28 mouse cellular contexts compared by ENCODE assay signal in the genomic region with DNA sequence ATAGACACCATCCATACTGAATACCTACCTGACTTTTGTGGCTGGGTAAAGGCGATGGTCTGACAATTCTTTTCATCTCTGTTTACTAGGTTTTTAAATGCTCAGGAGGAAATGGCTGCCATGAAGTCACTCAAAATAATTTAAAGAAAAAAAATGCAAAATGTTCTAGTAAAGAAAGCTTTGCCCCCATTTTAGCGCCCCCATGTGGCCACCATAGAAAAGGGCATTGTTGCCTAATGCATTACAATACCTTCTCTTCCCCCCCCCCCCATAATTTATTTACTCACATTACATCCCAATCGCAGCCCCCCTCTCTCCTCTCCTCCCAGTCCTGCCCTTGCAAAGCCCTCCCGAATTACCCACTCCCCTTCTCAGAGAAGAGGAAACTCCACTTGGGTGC.
A peak's percentile ranks its signal among the peaks of the same experiment; 100 is the strongest.
DNase-seq lines count a peak whose midpoint lies in the region; ATAC-seq and TF ChIP-seq lines count a peak whose summit lies in the region.
"Had no signal": no experiment of that assay in that cellular context is flagged by ENCODE, and none has a peak within 500 bp of the region (broad histone marks: within the 10 kb centered on the region; RNA-seq: fewer than 3 reads in every experiment).

No protein-coding gene starts in this region.

- no peak overlapping the region for H3K4me3 ChIP-seq in intestine, postnatal 0 days (ENCODE audit: low read depth, low read length)
- H3K4me3 ChIP-seq in intestine, embryonic 15.5 days (replicated peaks) = no peak overlapping the region
- no peak overlapping the region for H3K4me3 ChIP-seq in liver, postnatal 0 days (ENCODE audit: low read depth, low read length)
- H3K4me3 ChIP-seq in liver, embryonic 12.5 days = no peak overlapping the region
- H3K4me3 ChIP-seq in CH12.LX (replicated peaks in 1 of 3; ENCODE audit: low read depth in 2 of 3, low read length in 2 of 3, poor library complexity in 1 of 3) (no peak overlapping the region), MEL (ENCODE audit: control insufficient read depth in 1 of 2, insufficient read depth in 1 of 2, low read depth in 2 of 2, low read length in 2 of 2) (no peak overlapping the region)
- H3K4me3 ChIP-seq: embryonic facial prominence, embryonic 13.5 days; forebrain, embryonic 10.5 days; forebrain, embryonic 15.5 days; liver, embryonic 15.5 days; neural tube, embryonic 15.5 days; stomach, embryonic 15.5 days had no signal

- no peaks in the 10 kb centered on the region for H3K9me3 ChIP-seq in intestine, postnatal 0 days (ENCODE audit: control insufficient read depth)
- H3K9me3 ChIP-seq in intestine, embryonic 15.5 days = no peaks in the 10 kb centered on the region
- no peaks in the 10 kb centered on the region for H3K9me3 ChIP-seq in liver, postnatal 0 days (ENCODE audit: low read length)
- H3K9me3 ChIP-seq in liver, embryonic 12.5 days (replicated peaks) = no peaks in the 10 kb centered on the region
- H3K9me3 ChIP-seq in CH12.LX (replicated peaks; ENCODE audit: low read length) (no peaks in the 10 kb centered on the region), MEL (replicated peaks; ENCODE audit: insufficient read depth, low read length) (no peaks in the 10 kb centered on the region; the same call in 1 of the 2 replicates)
- H3K9me3 ChIP-seq: embryonic facial prominence, embryonic 13.5 days; forebrain, embryonic 10.5 days; forebrain, embryonic 15.5 days; liver, embryonic 15.5 days; neural tube, embryonic 15.5 days; stomach, embryonic 15.5 days had no signal

- TF ChIP-seq POLR2A in CH12.LX (IDR thresholded peaks at IDR 0.05; ENCODE audit: low read depth, low read length) (no peak), MEL (IDR thresholded peaks at IDR 0.05; ENCODE audit: control insufficient read depth in 1 of 2, insufficient read depth in 1 of 2, low read depth in 1 of 2, low read length in 2 of 2, poor library complexity in 1 of 2) (no peak)

- ATAC-seq in intestine, postnatal 0 days = no peak
- no peak for ATAC-seq in intestine, embryonic 15.5 days
- ATAC-seq in liver, postnatal 0 days = no peak
- no peak for ATAC-seq in liver, embryonic 12.5 days
- ATAC-seq: activated CD4-positive, CD25-positive, alpha-beta regulatory T cell, adult 4 months; forebrain, embryonic 15.5 days; hindbrain, embryonic 16.5 days had no signal

- H3K27me3 ChIP-seq in intestine, postnatal 0 days (replicated peaks; ENCODE audit: control insufficient read depth, insufficient read depth, low read length) = no peaks in the 10 kb centered on the region
- H3K27me3 ChIP-seq in intestine, embryonic 15.5 days (replicated peaks) = no peaks in the 10 kb centered on the region
- H3K27me3 ChIP-seq in liver, postnatal 0 days (ENCODE audit: insufficient read depth, low read length) = no peaks in the 10 kb centered on the region
- no peaks in the 10 kb centered on the region for H3K27me3 ChIP-seq in liver, embryonic 12.5 days (replicated peaks)
- no peaks in the 10 kb centered on the region for H3K27me3 ChIP-seq in CH12.LX (replicated peaks)
- H3K27me3 ChIP-seq in MEL (ENCODE audit: control insufficient read depth in 1 of 2, insufficient read depth in 2 of 2, low read length in 2 of 2) = no peaks in the 10 kb centered on the region
- H3K27me3 ChIP-seq: embryonic facial prominence, embryonic 13.5 days; forebrain, embryonic 15.5 days; liver, embryonic 15.5 days; neural tube, embryonic 15.5 days; stomach, embryonic 15.5 days had no signal

- no peak overlapping the region for H3K4me2 ChIP-seq in intestine, postnatal 0 days (replicated peaks; ENCODE audit: low read depth)
- H3K4me2 ChIP-seq in intestine, embryonic 15.5 days (replicated peaks) = no peak overlapping the region
- H3K4me2 ChIP-seq in liver, postnatal 0 days (ENCODE audit: low read depth, low read length) = no peak overlapping the region
- no peak overlapping the region for H3K4me2 ChIP-seq in liver, embryonic 12.5 days
- no peak overlapping the region for H3K4me2 ChIP-seq in CH12.LX (ENCODE audit: insufficient read depth, low read depth, poor library complexity, severe bottlenecking)
- H3K4me2 ChIP-seq: embryonic facial prominence, embryonic 13.5 days; forebrain, embryonic 15.5 days; liver, embryonic 15.5 days; neural tube, embryonic 15.5 days; stomach, embryonic 15.5 days had no signal

- TF ChIP-seq EP300 in liver, postnatal 0 days (IDR thresholded peaks at IDR 0.05; ENCODE audit: low read depth) = no peak
- TF ChIP-seq EP300 in CH12.LX (IDR thresholded peaks at IDR 0.05; ENCODE audit: low read length) (no peak), MEL (IDR thresholded peaks at IDR 0.05; ENCODE audit: low read depth in 1 of 2, low read length in 2 of 2) (no peak)

- peak; percentile 18 for TF ChIP-seq RAD21 in CH12.LX (IDR thresholded peaks at IDR 0.05; ENCODE audit: low read depth, low read length)
- no peak; the same call in 1 of the 2 replicates for TF ChIP-seq RAD21 in MEL (IDR thresholded peaks at IDR 0.05; ENCODE audit: low read depth, low read length)

- no peaks in the 10 kb centered on the region for H3K36me3 ChIP-seq in intestine, postnatal 0 days (ENCODE audit: control insufficient read depth, insufficient read depth)
- H3K36me3 ChIP-seq in intestine, embryonic 15.5 days = no peaks in the 10 kb centered on the region
- H3K36me3 ChIP-seq in liver, postnatal 0 days (replicated peaks; ENCODE audit: insufficient read depth, low read length) = no peaks in the 10 kb centered on the region
- H3K36me3 ChIP-seq in liver, embryonic 12.5 days = no peaks in the 10 kb centered on the region
- H3K36me3 ChIP-seq in CH12.LX (replicated peaks in 1 of 2; ENCODE audit: control insufficient read depth in 1 of 2, insufficient read depth in 1 of 2, low read length in 1 of 2) (no peaks in the 10 kb centered on the region), MEL (ENCODE audit: control insufficient read depth in 1 of 2, insufficient read depth in 2 of 2, low read length in 2 of 2) (no peaks in the 10 kb centered on the region)
- H3K36me3 ChIP-seq: embryonic facial prominence, embryonic 13.5 days; forebrain, embryonic 10.5 days; forebrain, embryonic 15.5 days; liver, embryonic 15.5 days; neural tube, embryonic 15.5 days; stomach, embryonic 15.5 days had no signal

- no peak for DNase-seq in liver, postnatal 0 days
- DNase-seq in CH12.LX (ENCODE audit: extremely low read depth) (peak; percentile 28), MEL (ENCODE audit: low read depth, low spot score) (no peak)
- no peak for DNase-seq in neural tube, embryonic 10.5 days (ENCODE audit: extremely low spot score, low spot score)
- DNase-seq in embryo, embryonic 9.5 days (ENCODE audit: extremely low spot score) = no peak
- DNase-seq: adrenal gland, postnatal 10 days; B cell, adult 2 months; cerebellum, adult 11-12 months; cerebellum, adult 9-11 months; embryo, embryonic 11 days; heart, postnatal 14 days; kidney, adult 8-10 months; kidney, postnatal 14 days; left cerebral cortex, postnatal 4 days; midbrain, embryonic 14.5 days; retina, postnatal 1 day; right cerebral cortex, postnatal 14 days had no signal

- H3K27ac ChIP-seq in intestine, postnatal 0 days (ENCODE audit: low read depth, low read length) = no peak overlapping the region
- H3K27ac ChIP-seq in intestine, embryonic 15.5 days = no peak overlapping the region
- no peak overlapping the region for H3K27ac ChIP-seq in liver, postnatal 0 days (ENCODE audit: low read depth)
- no peak overlapping the region for H3K27ac ChIP-seq in liver, embryonic 12.5 days
- H3K27ac ChIP-seq in CH12.LX (ENCODE audit: insufficient read depth, low read depth) (no peak overlapping the region), MEL (ENCODE audit: control insufficient read depth, low read depth, low read length) (no peak overlapping the region)
- H3K27ac ChIP-seq: embryonic facial prominence, embryonic 13.5 days; forebrain, embryonic 10.5 days; forebrain, embryonic 15.5 days; liver, embryonic 15.5 days; neural tube, embryonic 15.5 days; stomach, embryonic 15.5 days had no signal

- WGBS in intestine, postnatal 0 days = 58% methylated on average over 4 of the region's 4 CpGs
- WGBS in intestine, embryonic 15.5 days = 66% methylated on average over 4 of the region's 4 CpGs
- 67% methylated on average over 4 of the region's 4 CpGs for WGBS in liver, postnatal 0 days (ENCODE audit: insufficient replicate concordance)
- 58% methylated on average over 4 of the region's 4 CpGs for WGBS in liver, embryonic 12.5 days (ENCODE audit: insufficient replicate concordance)

- no peaks in the 10 kb centered on the region for H3K4me1 ChIP-seq in intestine, postnatal 0 days (replicated peaks; ENCODE audit: control insufficient read depth, insufficient read depth, low read length)
- H3K4me1 ChIP-seq in intestine, embryonic 15.5 days (replicated peaks) = no peaks in the 10 kb centered on the region
- no peaks in the 10 kb centered on the region for H3K4me1 ChIP-seq in liver, postnatal 0 days (ENCODE audit: insufficient read depth)
- H3K4me1 ChIP-seq in liver, embryonic 12.5 days = no peaks in the 10 kb centered on the region
- peaks cover 0 to 13% of the 10 kb centered on the region in 2 experiments; a peak in 2 of 4 replicates for H3K4me1 ChIP-seq in CH12.LX (ENCODE audit: control insufficient read depth in 1 of 2, insufficient read depth in 2 of 2)
- H3K4me1 ChIP-seq in MEL (ENCODE audit: control insufficient read depth in 1 of 2, insufficient read depth in 2 of 2, low read length in 2 of 2) = no peaks in the 10 kb centered on the region
- H3K4me1 ChIP-seq: embryonic facial prominence, embryonic 13.5 days; forebrain, embryonic 10.5 days; forebrain, embryonic 15.5 days; liver, embryonic 15.5 days; neural tube, embryonic 15.5 days; stomach, embryonic 15.5 days had no signal

- dilution Hi-C loops in CH12.LX (cut with MboI; ENCODE audit: extremely low pct_ligation_motif_present, extremely low pct_unique_long_range_greater_than_20kb, low sequenced_read_pairs) = no loop called here

- in situ Hi-C loops in CH12.LX (cut with MboI; ENCODE audit: low pct_ligation_motif_present, low pct_unique_long_range_greater_than_20kb, low sequenced_read_pairs) = no loop called here

- peak; percentile 42 for TF ChIP-seq CTCF in intestine, postnatal 0 days (IDR thresholded peaks at IDR 0.05; ENCODE audit: low read depth)
- TF ChIP-seq CTCF in liver, postnatal 0 days (IDR thresholded peaks at IDR 0.05; ENCODE audit: low read depth) = peak; percentile 32
- peak; percentile 7 to 62; a peak in 3 of 4 replicates for TF ChIP-seq CTCF in CH12.LX (conservative IDR thresholded peaks at IDR 0.05 in 1 of 2, IDR thresholded peaks at IDR 0.05 in 1 of 2; ENCODE audit: low read depth in 2 of 2, low read length in 2 of 2)
- peak in 2 of 3 experiments; percentile 14 to 16; a peak in 3 of 6 replicates for TF ChIP-seq CTCF in MEL (IDR thresholded peaks at IDR 0.05 in 2 of 3, conservative IDR thresholded peaks at IDR 0.05 in 1 of 3; ENCODE audit: control insufficient read depth in 1 of 3, insufficient read depth in 1 of 3, low read depth in 2 of 3, low read length in 3 of 3, poor library complexity in 1 of 3, severe bottlenecking in 1 of 3)

- no peak overlapping the region for H3K9ac ChIP-seq in intestine, postnatal 0 days (ENCODE audit: low read depth, low read length)
- no peak overlapping the region for H3K9ac ChIP-seq in intestine, embryonic 15.5 days
- no peak overlapping the region for H3K9ac ChIP-seq in liver, postnatal 0 days (replicated peaks)
- no peak overlapping the region for H3K9ac ChIP-seq in liver, embryonic 12.5 days
- H3K9ac ChIP-seq in CH12.LX (ENCODE audit: insufficient read depth, low read depth) (no peak overlapping the region), MEL (ENCODE audit: control insufficient read depth, low read depth, low read length, poor library complexity, severe bottlenecking) (no peak overlapping the region)
- H3K9ac ChIP-seq: embryonic facial prominence, embryonic 13.5 days; forebrain, embryonic 15.5 days; liver, embryonic 15.5 days; neural tube, embryonic 15.5 days; stomach, embryonic 15.5 days had no signal

- H3K79me2 ChIP-seq in CH12.LX (replicated peaks; ENCODE audit: control insufficient read depth, extremely low read depth, insufficient read depth, poor library complexity, severe bottlenecking) (no peaks in the 10 kb centered on the region), MEL (ENCODE audit: control insufficient read depth, insufficient read depth, low read length, poor library complexity) (no peaks in the 10 kb centered on the region)
